Mouse (Mus musculus): ENCODE measurements around the gene Safb2.

GRCm38 (mm10) chr17:56548605-56549105 lies 35.7 kb downstream of the Safb2 start:
- TF ChIP-seq CTCF (IDR thresholded peaks at IDR 0.05; ENCODE audit: low read depth) (no peak), EP300 (optimal IDR thresholded peaks at IDR 0.05) (no peak)

Data from stomach, postnatal 0 days (tissue).